Mouse (Mus musculus): ENCODE data around the gene 4930452B06Rik. TPM values are rescaled to one million over a fixed set of nuclear protein-coding genes. Genes with fewer than 3 reads are reported as not detected.

Gene 4930452B06Rik
- 0.43 TPM for polyA plus RNA-seq (2017; shearing (Covaris generic))

GRCm38 (mm10) chr14:8665636-8666411 lies at the start of gene 4930452B06Rik:
4930452B06Rik (minus strand) TSS chr14:8666240.

